Mouse (Mus musculus): ENCODE measurements at regions not wholly inside any gene's neighbourhood (a gene's known extent, or its start where the extent isn't known, plus 50 kb on each side); places are given as distances from the start of the nearest gene placed in this dataset.

DNA sequence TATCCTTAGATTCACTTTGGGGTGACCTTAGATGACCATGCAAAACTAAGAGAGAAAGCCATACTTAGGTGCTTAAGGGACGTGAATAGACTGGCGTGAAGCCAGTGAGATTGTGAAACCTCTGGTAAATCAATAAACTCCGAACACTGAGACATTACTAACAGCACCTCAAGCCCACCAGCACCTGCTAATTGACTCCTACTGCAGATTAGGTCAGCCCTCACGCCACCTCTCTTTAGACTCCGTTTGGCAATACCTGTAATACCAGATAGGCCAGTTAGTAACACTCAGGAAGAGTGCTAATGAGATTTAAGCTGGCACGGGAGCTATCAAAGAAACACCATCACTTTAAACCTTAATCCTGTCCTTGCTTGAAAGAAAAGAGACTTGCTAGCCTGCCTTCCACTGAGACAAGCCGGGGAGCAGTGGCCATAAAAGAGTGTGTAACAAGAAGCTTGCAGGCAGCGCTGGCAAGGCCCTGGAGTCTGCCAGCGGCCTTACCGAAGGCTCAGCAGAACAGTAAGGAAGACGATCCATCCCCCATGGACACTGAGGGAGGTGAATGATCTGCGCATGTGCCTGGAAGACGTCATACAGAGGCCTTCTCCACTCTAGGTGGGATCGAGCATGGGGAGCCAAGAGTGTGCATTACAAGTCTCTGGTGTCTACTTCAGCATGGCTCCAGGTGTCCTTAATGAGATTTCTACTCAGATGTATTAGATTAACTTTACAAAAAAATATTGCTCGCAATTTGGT, 124.0 kb upstream of the Dyrk2 start:
- no peak for TF ChIP-seq CTCF (IDR thresholded peaks at IDR 0.05; ENCODE audit: borderline replicate concordance, insufficient read depth, low read length)
- TF ChIP-seq POLR2A (IDR thresholded peaks at IDR 0.05; ENCODE audit: low read depth, low read length): no peak

Data from embryonic fibroblast, embryonic 13.5 days (primary cell).